Mouse (Mus musculus) brain, embryonic 14.5 days (tissue): ENCODE results near the gene Sirt7. TPM values are rescaled to one million over a fixed set of nuclear protein-coding genes. Genes with fewer than 3 reads are reported as not detected.

Source experiments
- DNase-seq: peaks from one replicate; pipeline ENCODE4 v3.0.0-alpha.2; 2011; ENCODE audit warnings: low read depth
- CTCF ChIP-seq: fragments of 200-500 bp; IDR thresholded peaks from 2 replicates; pipeline ENCODE4 v1.5.1; 2012; ENCODE audit warnings: inconsistent platforms, mild to moderate bottlenecking, moderate library complexity, borderline replicate concordance; ENCODE audit not compliant: insufficient read depth, insufficient read length; ENCODE audit errors: extremely low read depth
- POLR2A ChIP-seq: fragments of 200-500 bp; IDR thresholded peaks from 2 replicates; pipeline ENCODE4 v1.6.1; 2012; ENCODE audit warnings: mild to moderate bottlenecking, inconsistent platforms, borderline replicate concordance; ENCODE audit not compliant: poor library complexity, insufficient read depth, insufficient read length, severe bottlenecking; ENCODE audit errors: extremely low read depth
- polyA plus RNA-seq: library from polyadenylated mRNA; depleted of rRNA; stranded (reverse); fragments of >200 nt; gene quantifications from 2 replicates; pipeline ENCODE4 v1.2.3, GENCODE M21; 2012; rRNA removed

The Sirt7 gene
- polyA plus RNA-seq, 1 experiment = 59.4 TPM

DNA sequence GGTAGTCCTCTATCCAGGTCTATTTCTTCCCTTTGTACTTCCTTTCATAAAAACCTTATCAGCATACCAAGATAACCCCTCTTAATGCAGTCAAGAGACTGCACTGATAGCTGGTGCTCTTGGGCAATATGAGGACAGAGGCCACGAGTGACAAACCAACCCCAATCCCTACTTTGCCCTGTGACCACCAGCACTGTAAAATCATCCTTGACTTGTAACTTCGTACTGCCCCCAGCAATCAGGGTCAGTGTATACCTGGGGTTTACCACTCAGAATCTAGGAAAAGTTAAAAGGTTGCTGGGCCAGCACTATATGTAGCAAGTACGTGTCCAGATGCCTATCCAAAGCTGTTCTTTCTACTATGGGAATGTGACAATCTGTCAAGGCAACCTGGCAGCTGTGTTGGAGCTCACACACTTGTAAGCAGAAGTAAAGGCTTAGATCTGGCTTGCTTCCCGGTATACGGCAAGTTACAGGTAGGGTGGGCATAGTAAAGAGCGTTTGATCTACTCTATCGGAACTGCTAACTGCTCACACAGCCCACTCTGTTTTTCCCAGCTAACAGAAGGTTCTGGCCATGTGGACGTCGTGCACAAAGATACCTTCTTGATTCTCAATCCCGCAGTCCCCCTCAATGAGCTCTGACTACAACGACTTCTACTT is 53.2 kb downstream of the Sirt7 start:
- peak; percentile 19 for DNase-seq
- TF ChIP-seq CTCF = no peak
- TF ChIP-seq POLR2A = no peak

DNA sequence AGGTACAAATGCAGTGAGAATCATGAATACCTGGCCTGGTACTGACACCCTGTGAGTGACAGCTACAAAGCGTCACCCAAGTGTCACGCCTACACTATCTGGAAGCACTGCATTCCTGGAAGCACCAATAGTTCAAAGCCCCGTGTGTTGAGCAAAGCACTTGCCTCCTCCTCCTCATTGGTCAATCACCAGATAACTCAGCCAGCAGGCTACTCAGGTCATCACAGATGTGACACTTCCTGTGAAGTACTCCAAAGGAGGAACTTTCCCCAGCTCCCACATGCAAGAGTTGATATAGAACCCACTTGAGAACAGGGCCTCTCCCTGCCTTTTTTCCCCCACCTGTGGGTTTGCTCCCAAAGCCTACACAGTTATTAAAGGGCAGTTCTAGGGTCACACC is 53.9 kb downstream of the Sirt7 start:
- TF ChIP-seq POLR2A (no peak), CTCF (no peak)
- no peak for DNase-seq

Other genes with a start within 250 kb of the Sirt7 start
- 114 and 122 TPM in 2 replicates for gene Faap100, start 246.5 kb downstream of the Sirt7 start, polyA plus RNA-seq
- gene Nploc4, start 187.5 kb downstream of the Sirt7 start, polyA plus RNA-seq = 62.6 and 63.2 TPM in 2 replicates
- gene Tspan10, start 182.6 kb downstream of the Sirt7 start, polyA plus RNA-seq = 0.04 and 0.10 TPM in 2 replicates
- 0.34 and 0.53 TPM in 2 replicates for gene Pde6g, start 171.7 kb downstream of the Sirt7 start, polyA plus RNA-seq
- gene Oxld1, start 167.2 kb downstream of the Sirt7 start, polyA plus RNA-seq = 7.1 and 12.2 TPM in 2 replicates
- gene Ccdc137, start 167.1 kb downstream of the Sirt7 start, polyA plus RNA-seq = 24.2 and 35.7 TPM in 2 replicates
- gene Arl16, start 157.6 kb downstream of the Sirt7 start, polyA plus RNA-seq = 42.4 and 45.8 TPM in 2 replicates
- gene Mrpl12, start 140.6 kb downstream of the Sirt7 start, polyA plus RNA-seq = 96.3 and 107 TPM in 2 replicates
- gene Slc25a10, start 133.4 kb downstream of the Sirt7 start, polyA plus RNA-seq = 40.6 and 57.3 TPM in 2 replicates
- 0.32 and 0.36 TPM in 2 replicates for gene Gcgr, start 94.5 kb downstream of the Sirt7 start, polyA plus RNA-seq
- gene Mcrip1, start 75.5 kb downstream of the Sirt7 start, polyA plus RNA-seq = 204 and 253 TPM in 2 replicates
- gene Ppp1r27, start 74.1 kb downstream of the Sirt7 start, polyA plus RNA-seq = not detected in 2 replicates
- 162 and 206 TPM in 2 replicates for gene P4hb, start 52.0 kb downstream of the Sirt7 start, polyA plus RNA-seq
- gene Arhgdia, start 43.6 kb downstream of the Sirt7 start, polyA plus RNA-seq = 540 and 581 TPM in 2 replicates
- gene Alyref, start 26.9 kb downstream of the Sirt7 start, polyA plus RNA-seq = 86.8 and 89.7 TPM in 2 replicates
- 175 and 222 TPM in 2 replicates for gene Anapc11, start 26.8 kb downstream of the Sirt7 start, polyA plus RNA-seq
- 0.29 and 0.45 TPM in 2 replicates for gene Npb, start 16.8 kb downstream of the Sirt7 start, polyA plus RNA-seq
- 229 and 307 TPM in 2 replicates for gene Pcyt2, start 7.3 kb downstream of the Sirt7 start, polyA plus RNA-seq
- 57.4 and 57.6 TPM in 2 replicates for gene Mafg, start 8.4 kb upstream of the Sirt7 start, polyA plus RNA-seq
- gene Pycr1, start 18.5 kb upstream of the Sirt7 start, polyA plus RNA-seq = 19.9 and 26.8 TPM in 2 replicates
- 0.35 and 0.51 TPM in 2 replicates for gene Myadml2, start 22.9 kb upstream of the Sirt7 start, polyA plus RNA-seq
- gene Notum, start 35.9 kb upstream of the Sirt7 start, polyA plus RNA-seq = 1.7 and 2.7 TPM in 2 replicates
- 83.0 and 90.3 TPM in 2 replicates for gene Aspscr1, start 47.7 kb upstream of the Sirt7 start, polyA plus RNA-seq
- 59.7 and 89.6 TPM in 2 replicates for gene Cenpx, start 88.5 kb upstream of the Sirt7 start, polyA plus RNA-seq
- gene Lrrc45, start 88.7 kb upstream of the Sirt7 start, polyA plus RNA-seq = 97.6 and 128 TPM in 2 replicates
- gene Rac3, start 96.2 kb upstream of the Sirt7 start, polyA plus RNA-seq = 425 and 438 TPM in 2 replicates
- gene Dcxr, start 102.0 kb upstream of the Sirt7 start, polyA plus RNA-seq = 8.6 and 11.8 TPM in 2 replicates
- 0.53 and 0.66 TPM in 2 replicates for gene Cbr2, start 106.9 kb upstream of the Sirt7 start, polyA plus RNA-seq
- 0.76 and 1.9 TPM in 2 replicates for gene Hmga1b, start 137.6 kb upstream of the Sirt7 start, polyA plus RNA-seq
- gene Rfng, start 159.0 kb upstream of the Sirt7 start, polyA plus RNA-seq = 117 and 119 TPM in 2 replicates
- gene Gps1, start 159.0 kb upstream of the Sirt7 start, polyA plus RNA-seq = 277 and 337 TPM in 2 replicates
- 38.9 and 43.9 TPM in 2 replicates for gene Dus1l, start 171.2 kb upstream of the Sirt7 start, polyA plus RNA-seq
- 298 and 471 TPM in 2 replicates for gene Fasn, start 199.3 kb upstream of the Sirt7 start, polyA plus RNA-seq